Mouse (Mus musculus) cortical plate, adult 2 months (tissue): Measurements from ENCODE around the gene Hnrnpa0. TPM values are rescaled to one million over a fixed set of nuclear protein-coding genes. Genes with fewer than 3 reads are reported as not detected.
A peak's percentile ranks its signal among the peaks of the same experiment; 100 is the strongest.

ENCODE experiments used
- H3K27ac ChIP-seq: fragments of 200-500 bp; 2 replicates; pipeline ENCODE4 v1.5.1; 2012; ENCODE audit warnings: low read length, control low read depth, inconsistent platforms; ENCODE audit not compliant: insufficient read depth
- H3K4me1 ChIP-seq: fragments of 200-500 bp; 2 replicates; pipeline ENCODE4 v1.6.1; 2011; ENCODE audit warnings: low read length; ENCODE audit not compliant: control insufficient read depth, insufficient read depth
- H3K4me3 ChIP-seq: fragments of 200-500 bp; 2 replicates; pipeline ENCODE4 v1.5.1; 2011; ENCODE audit warnings: mild to moderate bottlenecking, low read length, control low read depth; ENCODE audit not compliant: insufficient read depth
- CTCF ChIP-seq: fragments of 200-500 bp; IDR thresholded peaks from 2 replicates; pipeline ENCODE4 v1.5.1; 2011; ENCODE audit warnings: mild to moderate bottlenecking, control low read depth, low read length; ENCODE audit not compliant: insufficient read depth; ENCODE audit errors: extremely low read depth
- POLR2A ChIP-seq: fragments of 200-500 bp; IDR thresholded peaks from 2 replicates; pipeline ENCODE4 v1.6.1; 2011; ENCODE audit warnings: mild to moderate bottlenecking, low read length, control low read depth; ENCODE audit not compliant: insufficient read depth; ENCODE audit errors: extremely low read depth
- polyA plus RNA-seq: library from polyadenylated mRNA; depleted of rRNA; stranded (reverse); fragments of >200 nt; gene quantifications from 2 replicates; pipeline ENCODE4 v1.2.3, GENCODE M21; 2012

Gene Hnrnpa0
- polyA plus RNA-seq, 1 experiment, result 78.4 TPM

DNA sequence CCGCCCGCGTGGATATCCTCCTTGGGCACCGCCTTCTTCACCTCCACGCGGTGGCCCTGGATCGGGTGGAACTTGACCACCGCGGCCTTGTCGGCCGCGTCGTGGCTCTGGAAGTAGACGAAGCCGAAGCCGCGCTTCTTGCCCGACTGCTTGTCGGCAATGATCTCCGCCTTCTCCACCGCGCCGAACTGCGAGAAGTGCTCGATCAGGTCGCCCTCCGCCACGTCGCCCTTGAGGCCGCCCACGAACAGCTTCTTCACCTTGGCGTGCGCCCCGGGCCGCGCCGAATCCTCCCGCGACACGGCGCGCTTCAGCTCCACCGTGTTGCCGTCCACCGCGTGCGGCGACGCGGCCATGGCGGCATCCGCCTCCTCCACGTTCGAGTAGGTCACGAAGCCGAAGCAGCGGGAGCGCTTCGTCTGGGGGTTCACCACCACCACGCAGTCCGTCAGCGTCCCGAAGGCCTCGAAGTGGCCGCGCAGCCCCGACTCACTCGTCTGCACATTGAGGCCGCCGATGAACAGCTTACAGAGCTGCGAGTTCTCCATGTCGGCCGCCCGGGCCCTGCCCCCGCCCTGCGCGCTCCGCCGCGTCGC lies 492 bp downstream of the Hnrnpa0 start:
- no peak for TF ChIP-seq CTCF
- TF ChIP-seq POLR2A, result no peak
- H3K27ac ChIP-seq, result peak overlapping the region; percentile 99

GRCm38 (mm10) chr13:58126862-58127765 lies 1.2 kb downstream of the Hnrnpa0 start:
- Histone ChIP-seq H3K27ac (no peak overlapping the region), H3K4me1 (0 out of 2 replicates have a peak, but pooled peaks cover 2% of the 10 kb centered on the region), H3K4me3 (peak overlapping the region; percentile 84)
- TF ChIP-seq CTCF, result no peak
- TF ChIP-seq POLR2A, result no peak

More for the DNA sequence above, 492 bp downstream of the Hnrnpa0 start:
- H3K4me1 ChIP-seq, result 0 out of 2 replicates have a peak, but pooled peaks cover 2% of the 10 kb centered on the region
- H3K4me3 ChIP-seq, result peak overlapping the region; percentile 84

- no peak for TF ChIP-seq POLR2A
- peak; percentile 56 for TF ChIP-seq CTCF
- Histone ChIP-seq H3K4me1 (0 out of 2 replicates have a peak, but pooled peaks cover 2% of the 10 kb centered on the region), H3K4me3 (peak overlapping the region; percentile 24; the same call in 1 of the 2 replicates), H3K27ac (no peak overlapping the region)
Measured at GRCm38 (mm10) chr13:58126126-58126525, 2.2 kb downstream of the Hnrnpa0 start.

GRCm38 (mm10) chr13:58124989-58125388 lies 3.4 kb downstream of the Hnrnpa0 start:
- Histone ChIP-seq H3K4me1 (0 out of 2 replicates have a peak, but pooled peaks cover 2% of the 10 kb centered on the region), H3K27ac (no peak overlapping the region), H3K4me3 (no peak overlapping the region)
- TF ChIP-seq CTCF (no peak), POLR2A (no peak)

DNA sequence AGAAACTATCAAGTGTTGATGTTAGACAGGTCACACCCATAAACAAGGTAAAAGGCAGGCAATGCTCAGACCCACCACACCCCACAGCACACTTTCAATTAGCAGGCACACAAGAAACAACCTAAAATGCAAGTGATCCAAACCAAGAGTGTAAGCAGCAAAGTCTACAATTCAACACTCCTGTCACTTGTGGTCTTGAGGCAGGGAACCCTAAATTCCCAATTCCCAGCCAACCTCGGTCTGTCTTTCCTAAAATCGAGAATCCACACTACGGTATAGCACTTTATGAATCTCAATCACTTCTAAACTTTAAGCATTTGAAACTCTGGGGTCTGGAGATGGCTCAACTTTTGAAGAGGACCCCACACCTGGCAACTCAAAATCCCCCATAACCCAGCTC lies 4.1 kb downstream of the Hnrnpa0 start:
- Histone ChIP-seq H3K4me3 (no peak overlapping the region), H3K4me1 (0 out of 2 replicates have a peak, but pooled peaks cover 2% of the 10 kb centered on the region), H3K27ac (no peak overlapping the region)
- no peak for TF ChIP-seq CTCF
- no peak for TF ChIP-seq POLR2A

DNA sequence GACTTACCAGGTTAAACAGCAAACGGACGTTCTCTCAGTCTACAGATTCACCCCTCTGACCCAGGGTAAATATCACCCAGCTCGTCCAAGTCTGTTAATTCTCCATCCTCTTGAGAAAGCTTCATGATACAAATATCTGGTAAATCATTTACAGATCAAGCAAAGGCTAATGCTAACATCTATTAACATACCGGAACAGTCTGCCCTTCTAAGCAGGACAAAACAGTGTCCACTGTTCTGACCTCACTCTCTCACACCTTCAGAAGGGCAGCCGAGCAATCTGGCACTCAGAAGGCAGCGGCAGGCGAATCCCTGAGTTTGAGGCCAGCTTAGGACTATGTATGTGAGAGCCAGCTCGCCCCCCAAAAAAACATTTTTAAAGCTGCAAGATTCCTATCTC lies 5.0 kb downstream of the Hnrnpa0 start:
- H3K27ac ChIP-seq, result no peak overlapping the region
- no peak overlapping the region for H3K4me3 ChIP-seq
- 0 out of 2 replicates have a peak, but pooled peaks cover 2% of the 10 kb centered on the region for H3K4me1 ChIP-seq
- TF ChIP-seq CTCF, result no peak
- TF ChIP-seq POLR2A, result no peak

DNA sequence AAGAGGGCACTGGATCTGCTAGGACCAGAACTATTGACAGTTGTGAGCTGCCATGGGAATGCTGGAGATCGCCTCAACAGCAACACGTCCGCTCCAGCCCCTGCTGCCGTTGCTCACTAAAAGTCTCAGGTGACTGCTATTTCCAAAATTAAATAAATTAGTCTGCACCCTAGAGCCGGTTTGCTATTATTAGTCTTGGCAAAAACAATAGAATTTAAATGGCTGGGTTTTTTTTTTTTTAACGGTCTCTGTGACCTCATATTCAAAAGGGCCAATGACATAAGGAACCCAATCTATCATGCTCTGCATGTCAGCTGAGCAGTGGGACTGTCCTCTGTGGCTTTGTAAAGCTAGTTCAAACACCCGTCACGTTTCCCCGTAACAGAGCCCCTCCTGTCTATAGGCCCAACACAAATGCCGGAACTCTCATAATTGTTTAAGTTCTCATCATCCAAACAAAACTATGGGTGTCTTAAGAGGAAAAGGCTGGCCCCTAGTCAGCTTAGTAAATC lies 5.5 kb downstream of the Hnrnpa0 start:
- Histone ChIP-seq H3K27ac (no peak overlapping the region), H3K4me1 (0 out of 2 replicates have a peak, but pooled peaks cover 2% of the 10 kb centered on the region), H3K4me3 (no peak overlapping the region)
- TF ChIP-seq POLR2A (no peak), CTCF (no peak)

DNA sequence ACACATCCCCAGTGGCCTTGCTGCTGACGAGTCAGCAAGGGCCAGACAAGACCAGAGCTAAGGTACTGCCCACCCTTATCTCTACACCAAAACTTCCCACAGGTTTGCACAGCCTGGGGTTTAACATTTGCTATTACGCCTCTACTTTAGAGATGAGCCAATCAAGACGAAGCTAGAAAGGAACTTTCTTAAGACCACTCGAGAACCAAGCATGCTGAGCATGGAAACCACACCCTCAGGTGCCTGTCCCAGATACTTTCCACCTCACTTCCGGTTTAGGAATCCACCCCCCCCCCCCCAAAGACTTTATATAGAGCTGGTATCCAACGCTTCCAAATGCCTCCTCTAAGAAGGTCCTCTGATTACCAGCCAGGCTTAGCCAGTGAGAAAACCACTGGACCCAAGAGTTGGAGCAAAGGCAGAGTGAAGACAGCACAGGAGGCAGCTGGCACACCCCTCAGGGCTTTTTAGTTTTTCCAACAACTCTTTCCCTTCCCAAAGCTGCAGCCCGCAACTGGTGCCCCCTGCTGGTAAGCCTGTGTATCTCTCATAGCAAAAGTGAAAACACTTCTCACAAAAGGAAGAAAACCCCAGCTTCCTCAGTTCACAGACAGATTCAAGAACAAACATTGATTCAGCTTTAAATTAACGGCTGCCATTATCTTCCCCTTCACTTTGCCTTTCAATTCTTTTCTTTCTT lies 10.9 kb downstream of the Hnrnpa0 start:
- Histone ChIP-seq H3K27ac (no peak overlapping the region), H3K4me3 (no peak overlapping the region), H3K4me1 (peaks cover 2% of the 10 kb centered on the region; the same call in 1 of the 2 replicates)
- peak; percentile 58 for TF ChIP-seq CTCF
- TF ChIP-seq POLR2A, result no peak

DNA sequence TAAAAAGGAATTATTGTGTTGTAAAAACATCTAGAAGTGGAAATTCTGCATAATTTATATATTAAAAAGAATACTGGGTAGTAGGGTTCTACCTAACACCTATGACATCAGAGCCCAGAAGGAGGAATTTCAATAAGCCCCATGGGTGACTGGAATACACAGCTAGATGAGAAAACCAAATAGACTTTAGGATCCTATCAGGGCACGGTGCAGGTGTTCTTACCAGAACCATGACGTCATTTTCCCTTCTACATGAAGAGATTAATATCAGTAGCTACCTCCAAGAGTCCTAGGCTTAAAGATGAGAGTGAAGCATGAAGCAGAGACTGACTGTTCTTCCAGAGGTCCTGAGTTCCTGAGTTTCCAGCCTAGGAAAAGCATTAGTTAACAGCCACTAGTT lies 11.6 kb downstream of the Hnrnpa0 start:
- TF ChIP-seq POLR2A (no peak), CTCF (no peak)
- Histone ChIP-seq H3K4me1 (peaks cover 2% of the 10 kb centered on the region; the same call in 1 of the 2 replicates), H3K27ac (no peak overlapping the region), H3K4me3 (no peak overlapping the region)
